Mouse (Mus musculus) gastrocnemius, adult 8-10 months (tissue): ENCODE measurements around the gene Pkp2. TPM values are rescaled to one million over a fixed set of nuclear protein-coding genes. Genes with fewer than 3 reads are reported as not detected.
A peak's percentile ranks its signal among the peaks of the same experiment; 100 is the strongest.
"Not testable (repeated sequence)": the region's sequence is repeated elsewhere in the genome, so short reads cannot be mapped to it uniquely, and the experiment has no call there.

Source experiments
- DNase-seq, 2 experiments: peaks; one replicate each; pipeline ENCODE4 v3.0.0; 2022; ENCODE audit warnings: low spot score in 2 of 2
- total RNA-seq, 4 experiments: library from RNA; stranded (reverse); gene quantifications; 2 replicates each; pipeline ENCODE4 v1.2.4; 2022

Pkp2 gene
- 1 to 10 TPM; 3.8 to 5.3 (median 4.5) TPM for total RNA-seq

DNA sequence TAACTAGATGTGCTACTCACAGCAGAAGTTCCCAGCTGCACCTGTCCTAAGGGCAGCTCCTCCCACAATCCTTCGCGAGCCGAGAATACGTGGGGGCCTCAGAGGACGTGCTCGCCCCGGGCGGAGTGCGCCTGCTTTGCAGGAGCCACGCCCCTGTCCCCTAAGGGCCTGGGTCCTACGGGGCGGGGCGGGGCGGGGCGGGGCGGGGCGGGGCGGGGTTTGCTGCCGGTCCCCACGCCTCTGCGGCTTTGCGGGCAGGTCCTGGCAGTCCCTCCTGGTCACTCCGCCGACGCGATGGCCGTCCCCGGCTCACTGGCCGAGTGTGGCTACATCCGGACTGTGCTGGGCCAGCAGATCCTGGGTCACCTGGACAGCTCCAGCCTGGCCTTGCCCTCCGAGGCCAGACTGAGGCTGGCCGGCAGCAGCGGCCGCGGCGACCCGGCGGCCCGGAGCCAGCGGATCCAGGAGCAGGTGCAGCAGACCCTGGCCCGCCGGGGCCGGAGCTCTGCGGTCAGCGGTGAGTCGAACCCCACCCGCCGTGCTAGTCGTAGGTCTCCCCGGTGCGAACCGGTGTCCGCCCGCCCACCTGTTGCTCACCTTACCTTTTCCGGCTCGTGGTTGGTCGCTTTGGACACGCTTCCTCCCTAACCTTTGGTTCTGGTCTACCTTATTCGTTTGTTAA is at the start of gene Pkp2:
Gene Pkp2, plus strand, starts transcription at position 240 of the 682 bp plus-strand sequence.
- peak; percentile 37 to 70 for DNase-seq

- no peak for DNase-seq
These were observed 15.7 kb upstream of the Pkp2 start for GRCm38 (mm10) chr16:16197374-16197773.

DNA sequence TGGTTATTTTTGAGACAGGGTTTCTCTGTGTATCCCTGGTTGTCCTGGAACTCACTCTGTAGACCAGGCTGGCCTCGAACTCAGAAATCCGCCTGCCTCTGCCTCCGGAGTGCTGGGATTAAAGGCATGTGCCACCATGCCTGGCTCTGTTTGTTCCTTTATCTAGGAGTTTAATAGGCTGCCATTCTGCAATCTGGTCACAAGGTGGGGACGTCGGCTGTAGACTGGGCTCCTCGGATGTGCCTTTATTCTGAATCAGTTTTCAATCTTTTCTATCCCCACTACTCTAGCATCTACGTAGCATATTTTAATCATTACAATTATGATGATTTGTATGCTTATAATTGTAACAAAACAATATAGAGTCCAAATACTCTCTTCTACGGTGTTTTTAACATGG is 11.1 kb upstream of the Pkp2 start:
- DNase-seq: not testable (repeated sequence)

- DNase-seq: no peak
These were observed 8.5 kb upstream of the Pkp2 start for GRCm38 (mm10) chr16:16204648-16205047.

DNA sequence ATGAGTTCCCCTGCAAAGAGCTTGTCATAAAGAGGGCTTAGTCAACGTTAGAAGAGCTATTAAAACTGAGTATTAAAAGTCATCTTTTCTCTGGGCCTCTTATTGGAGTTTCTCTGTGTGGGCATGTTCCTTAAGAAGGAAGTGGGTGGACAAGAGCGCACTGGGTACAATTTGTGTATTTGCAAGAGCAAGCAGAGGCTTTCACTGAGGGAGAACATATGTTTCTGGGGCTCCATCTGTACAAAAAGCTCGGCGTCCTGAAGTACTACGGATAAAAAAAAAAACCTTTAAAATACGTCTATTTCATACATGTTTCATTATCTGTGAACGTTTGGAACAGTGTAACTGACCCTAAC is 417 bp upstream of the Pkp2 start:
- no peak for DNase-seq

DNA sequence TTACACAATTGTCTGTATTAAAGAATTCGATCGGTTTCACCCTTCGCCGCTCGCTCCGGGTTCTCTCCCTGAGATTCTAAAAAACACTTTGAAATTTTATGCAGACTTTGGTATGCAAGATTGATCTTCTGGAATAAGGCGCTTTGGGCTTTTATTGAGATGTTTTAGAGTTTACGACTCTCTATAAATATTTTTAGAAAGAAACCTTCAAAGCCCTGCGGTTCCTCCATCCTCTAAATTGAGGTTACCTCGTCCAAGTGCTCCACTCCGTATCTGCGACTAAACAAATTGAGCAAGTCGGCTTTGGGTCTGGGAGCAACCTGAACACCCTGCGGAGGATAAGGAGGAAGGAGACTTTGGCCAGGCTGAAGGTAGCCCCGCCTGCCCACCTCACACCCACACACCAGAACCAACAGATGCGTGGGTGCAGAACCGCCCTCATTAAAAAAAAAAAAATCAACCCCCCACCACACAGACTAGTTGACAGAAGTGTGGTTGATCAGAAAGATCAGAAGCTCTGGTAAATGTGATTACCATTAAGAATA is 715 bp downstream of the Pkp2 start:
- DNase-seq: no peak

- DNase-seq: no peak
These were observed 2.7 kb downstream of the Pkp2 start for GRCm38 (mm10) chr16:16215645-16216387.

GRCm38 (mm10) chr16:16216934-16217333 is 3.8 kb downstream of the Pkp2 start:
- DNase-seq: no peak

DNA sequence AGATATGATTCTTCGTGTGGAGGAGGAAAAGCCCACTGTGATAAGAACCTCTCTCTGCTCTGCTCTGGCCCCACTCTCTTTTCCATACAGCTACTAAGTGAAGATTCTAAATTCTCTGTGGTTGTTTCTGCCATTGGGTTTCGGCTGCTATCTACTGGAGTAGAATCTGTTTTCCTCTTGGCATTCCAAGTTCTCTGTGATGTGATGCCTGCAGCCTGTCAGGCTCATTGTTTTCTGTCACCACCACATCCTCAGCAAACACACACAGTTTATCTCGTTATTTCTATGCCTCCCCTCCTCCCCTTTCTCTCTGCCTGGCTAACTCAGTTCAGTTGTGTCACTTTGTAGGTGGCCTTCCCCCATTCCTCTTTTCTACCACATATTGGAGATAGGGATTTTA is 6.7 kb downstream of the Pkp2 start:
- DNase-seq: no peak

DNA sequence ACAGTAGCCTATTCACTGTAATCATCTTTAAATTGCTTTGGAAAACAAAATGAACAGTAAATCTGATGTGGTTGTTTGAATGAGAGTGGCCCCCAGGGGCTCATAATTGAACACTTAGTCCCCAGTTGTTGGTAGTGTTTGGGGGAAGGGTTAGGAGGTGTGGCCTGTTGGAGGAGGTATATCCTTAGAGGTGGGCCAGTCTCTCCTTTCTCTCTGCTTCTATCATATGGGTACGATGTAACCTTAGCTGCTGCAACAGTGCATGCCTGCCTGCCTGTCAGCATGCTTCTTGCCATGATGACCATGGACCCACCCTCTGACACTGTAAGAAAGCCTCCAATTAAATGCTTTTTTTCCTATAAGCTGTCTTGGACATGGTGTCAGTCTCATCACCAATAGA is 9.5 kb downstream of the Pkp2 start:
- DNase-seq: no peak

GRCm38 (mm10) chr16:16224506-16224924 is 11.4 kb downstream of the Pkp2 start:
- DNase-seq: no peak

DNA sequence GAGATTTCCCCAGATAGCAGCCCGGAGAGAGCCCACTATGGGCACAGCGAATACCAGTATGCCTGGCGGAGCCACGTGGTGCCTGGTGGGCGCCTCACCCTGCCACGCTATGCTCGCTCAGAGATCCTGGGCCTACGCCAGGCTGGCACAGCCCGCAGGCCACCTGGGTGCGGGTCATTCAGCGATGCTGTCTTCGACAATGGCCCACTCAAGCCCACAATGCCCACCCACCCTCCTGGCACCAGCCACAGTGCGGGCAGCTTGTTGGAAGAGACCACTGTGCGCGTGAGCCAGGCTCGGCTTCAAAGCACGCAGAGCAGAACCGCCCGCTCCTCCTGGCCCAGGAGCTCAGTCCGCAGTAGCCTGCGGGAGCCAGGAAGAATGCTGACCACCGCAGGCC is 12.7 kb downstream of the Pkp2 start:
- no peak for DNase-seq

GRCm38 (mm10) chr16:16230439-16230838 is 17.3 kb downstream of the Pkp2 start:
- DNase-seq: no peak

- DNase-seq: no peak
These were observed 20.8 kb downstream of the Pkp2 start for GRCm38 (mm10) chr16:16233919-16234318.

GRCm38 (mm10) chr16:16236681-16237080 is 23.6 kb downstream of the Pkp2 start:
- DNase-seq: not testable (repeated sequence)

DNA sequence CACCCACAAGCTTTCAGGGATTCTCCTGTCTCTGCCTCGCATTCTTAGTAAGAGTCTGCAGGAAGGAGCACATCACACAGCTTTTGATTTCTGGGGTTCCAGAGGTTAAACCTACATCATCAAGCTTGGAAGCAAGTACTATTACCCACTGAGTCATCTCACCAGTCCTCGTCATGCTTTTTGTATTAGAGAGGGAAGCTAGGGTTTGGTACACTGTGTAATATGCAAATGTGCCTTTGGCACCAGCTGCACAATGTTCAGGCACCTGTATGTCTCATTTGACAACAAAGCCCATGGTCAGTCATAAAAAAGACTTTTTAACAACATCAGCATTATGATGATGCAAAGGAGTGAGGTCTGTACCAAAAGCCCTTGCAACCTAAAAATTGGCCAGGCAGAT is 25.2 kb downstream of the Pkp2 start:
- DNase-seq: no peak

GRCm38 (mm10) chr16:16244711-16245110 is 31.6 kb downstream of the Pkp2 start:
- DNase-seq: no peak

DNA sequence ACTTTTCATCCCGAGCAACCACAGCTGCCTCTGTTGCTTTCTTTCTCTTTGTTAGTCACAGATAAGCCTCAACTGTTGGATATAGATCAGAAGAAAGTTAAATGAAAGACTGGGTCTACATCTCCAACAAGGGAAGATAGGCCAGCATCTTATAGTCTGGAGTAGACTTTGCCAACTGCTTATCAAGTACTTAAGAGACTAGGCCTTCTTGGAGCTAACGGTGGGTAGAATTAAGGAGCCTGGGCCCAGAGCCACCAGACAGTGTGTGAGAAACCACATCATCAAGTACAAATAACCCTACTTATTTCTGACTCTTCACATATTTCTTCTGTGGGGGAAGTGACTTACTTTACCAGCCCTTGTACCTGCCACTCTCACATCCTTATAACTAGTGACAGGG is 37.4 kb downstream of the Pkp2 start:
- DNase-seq: no peak

DNA sequence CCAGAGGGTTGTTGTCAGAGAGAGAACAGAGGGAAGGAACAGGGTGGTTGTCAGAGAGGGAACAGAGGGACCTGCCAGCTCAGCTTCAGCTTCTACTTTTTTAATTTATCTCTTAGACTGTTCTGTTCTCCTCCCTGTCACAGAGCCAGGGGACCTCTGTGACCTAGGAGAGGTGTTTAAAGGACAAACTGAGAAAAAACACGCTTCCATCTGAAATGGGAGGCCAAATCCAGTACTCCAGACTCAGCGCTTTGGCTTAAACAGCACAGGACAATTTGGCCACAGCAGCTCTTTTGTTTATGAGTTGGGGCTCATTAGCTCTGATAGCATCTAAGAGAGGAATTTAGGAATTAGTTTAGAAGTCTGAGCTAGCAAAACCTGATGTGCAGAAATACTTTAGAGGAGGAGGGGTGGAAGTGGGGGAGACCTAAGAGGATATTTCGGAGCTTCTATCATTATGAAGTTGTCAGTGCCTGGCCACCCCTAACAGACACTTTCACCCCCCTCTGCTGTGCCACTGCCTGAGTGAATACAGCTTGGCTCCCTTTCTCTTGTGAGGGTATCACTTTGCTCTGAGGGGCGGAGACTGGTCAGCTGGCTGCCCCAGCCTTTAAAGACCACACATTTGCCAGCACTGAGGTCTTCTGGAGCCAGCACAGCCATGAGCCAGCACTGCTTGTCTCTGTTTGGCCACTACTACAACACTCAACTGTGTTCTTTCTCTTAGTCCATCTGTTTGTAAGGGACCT is 40.4 kb downstream of the Pkp2 start:
- no peak for DNase-seq

DNA sequence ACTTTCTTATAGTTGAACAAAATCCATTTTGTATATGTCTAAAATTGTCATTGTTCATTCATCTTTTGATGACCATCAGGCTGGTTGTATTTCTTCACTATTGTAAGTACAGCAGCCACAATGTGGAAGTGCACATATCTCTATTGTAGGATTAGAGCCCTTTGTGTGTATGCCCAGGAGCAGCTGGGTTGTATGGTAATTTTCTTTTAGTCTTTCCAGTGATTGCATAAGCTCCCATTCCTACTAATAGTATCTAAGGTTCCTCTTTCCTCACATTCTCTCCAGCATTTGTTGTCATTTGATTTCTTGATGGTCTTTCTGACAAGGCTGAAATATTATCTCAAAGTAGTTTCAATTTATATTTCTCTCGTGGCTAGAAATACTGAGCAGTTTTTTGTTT is 42.1 kb downstream of the Pkp2 start:
- DNase-seq: no peak

DNA sequence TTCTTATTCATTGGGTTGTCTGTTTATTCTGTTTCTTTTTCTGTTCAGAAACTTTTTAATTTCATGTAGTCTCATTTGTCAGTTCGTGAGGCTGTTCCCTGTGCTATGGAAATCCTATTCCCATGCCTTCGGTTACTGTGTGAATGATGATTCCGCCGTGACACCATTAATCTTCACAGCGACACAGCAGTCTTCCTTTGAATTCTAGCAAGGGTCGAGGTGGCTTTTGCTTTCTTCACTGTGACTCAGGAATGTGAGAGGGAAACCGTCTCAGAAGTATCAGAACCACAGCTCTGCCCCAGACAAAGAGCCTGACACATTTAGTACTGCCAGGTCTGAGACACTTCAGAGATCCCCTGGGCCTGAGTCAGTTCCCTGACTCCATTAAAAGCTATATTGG is 42.8 kb downstream of the Pkp2 start:
- no peak for DNase-seq

GRCm38 (mm10) chr16:16256672-16257071 is 43.6 kb downstream of the Pkp2 start:
- DNase-seq: no peak
